Comparison of ENCODE assay signal across 14 mouse cellular contexts in the genomic region with DNA sequence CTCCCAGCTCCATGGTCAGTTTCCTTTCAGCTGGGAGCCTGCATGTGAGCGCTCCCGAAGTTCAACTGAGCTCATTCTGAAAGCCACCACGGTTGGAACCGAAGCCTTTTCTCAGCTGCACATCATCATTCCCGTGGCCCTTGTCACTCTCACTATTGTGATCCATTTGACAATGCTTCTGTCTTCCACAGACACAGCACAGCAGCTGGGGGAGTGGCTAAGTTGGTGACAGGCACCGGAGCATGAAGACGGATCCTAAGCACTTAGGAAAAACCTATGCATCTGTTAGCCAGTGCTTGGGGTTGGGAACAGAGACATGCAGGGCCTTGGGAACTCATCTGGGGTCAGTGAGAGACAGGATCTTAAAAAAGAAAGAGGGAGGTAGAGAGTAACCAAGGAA.
DNase-seq lines count a peak whose midpoint lies in the region.
"Had no signal": no experiment of that assay in that cellular context is flagged by ENCODE, and none has a peak within 500 bp of the region (broad histone marks: within the 10 kb centered on the region; RNA-seq: fewer than 3 reads in every experiment).

No protein-coding gene starts in this region.

- H3K36me3 ChIP-seq in heart, embryonic 10.5 days: no peaks in the 10 kb centered on the region
- H3K36me3 ChIP-seq: G1E; lung, embryonic 15.5 days had no signal

- DNase-seq in heart, embryonic 10.5 days (ENCODE audit: low spot score): no peak
- no peak for DNase-seq in heart, postnatal 25 days (ENCODE audit: low spot score)
- peak; percentile 4 to 39 for DNase-seq in layer of hippocampus, adult 18-20 months (ENCODE audit: low spot score in 2 of 2)
- no peak for DNase-seq in layer of hippocampus, adult 9-10 months (ENCODE audit: low spot score)
- peak; percentile 12 for DNase-seq in right cerebral cortex, adult 18-20 months
- no peak for DNase-seq in right cerebral cortex, adult 2 months (ENCODE audit: low spot score in 2 of 2)
- DNase-seq in telencephalon, adult 2 months (ENCODE audit: low read depth, low spot score): peak; percentile 74
- no peak for DNase-seq in natural killer cell, adult 2 months (ENCODE audit: low spot score in 2 of 2)
- DNase-seq: adrenal gland, postnatal 25 days; kidney, adult 9 months; thymus, postnatal 25 days had no signal

- intact Hi-C loops in heart, postnatal 25 days (cut with DNase I): no loop called here

- no peak overlapping the region for H3K4me3 ChIP-seq in heart, embryonic 10.5 days
- H3K4me3 ChIP-seq: lung, embryonic 15.5 days; myocyte had no signal

- no peaks in the 10 kb centered on the region for H3K27me3 ChIP-seq in heart, embryonic 10.5 days (ENCODE audit: insufficient read depth, poor library complexity, severe bottlenecking)
- H3K27me3 ChIP-seq: lung, embryonic 15.5 days had no signal

- H3K27ac ChIP-seq in heart, embryonic 10.5 days: peak overlapping the region; percentile 26; the same call in 1 of the 2 replicates
- H3K27ac ChIP-seq: lung, embryonic 15.5 days had no signal

- WGBS in heart, embryonic 10.5 days: 37% methylated on average over 7 of the region's 7 CpGs

- H3K4me1 ChIP-seq in heart, embryonic 10.5 days: peaks cover 39% of the 10 kb centered on the region

- no peaks in the 10 kb centered on the region for H3K9me3 ChIP-seq in heart, embryonic 10.5 days
- H3K9me3 ChIP-seq: lung, embryonic 15.5 days had no signal

Comparison
In these comparisons a context has a peak if more than half of its experiments do, and no peak if none do; other contexts are left out.
1. DNase-seq: peak in layer of hippocampus, adult 18-20 months (2 of 2), right cerebral cortex, adult 18-20 months (single experiment) and telencephalon, adult 2 months (single experiment); none in heart, embryonic 10.5 days (single experiment), heart, postnatal 25 days (single experiment), layer of hippocampus, adult 9-10 months (single experiment), right cerebral cortex, adult 2 months (0 of 2) and natural killer cell, adult 2 months (0 of 2).